Mouse (Mus musculus): ENCODE measurements around the gene Kcnj16.

GRCm38 (mm10) chr11:111066299-111066691, 98.5 kb downstream of the Kcnj16 start:
- TF ChIP-seq CTCF (IDR thresholded peaks at IDR 0.05; ENCODE audit: extremely low read depth, insufficient read length, insufficient replicate concordance, low read depth, low read length), result no peak
- TF ChIP-seq POLR2A (IDR thresholded peaks at IDR 0.05; ENCODE audit: low read depth, low read length), result no peak
